Mouse (Mus musculus): ENCODE results near the gene Foxo3. TPM values are rescaled to one million over a fixed set of nuclear protein-coding genes. Genes with fewer than 3 reads are reported as not detected.

The Foxo3 gene
- polyA plus RNA-seq, 1 experiment from 2014 or later, result 3.5 TPM

- Histone ChIP-seq H3K36me3 (peaks cover 23% of the 10 kb centered on the region), H3K9me3 (no peaks in the 10 kb centered on the region)
These were observed 14.5 kb downstream of the Foxo3 start for GRCm38 (mm10) chr10:42262061-42262460.

GRCm38 (mm10) chr10:42261103-42261502, 15.5 kb downstream of the Foxo3 start:
- Histone ChIP-seq H3K27ac (no peak overlapping the region), H3K4me2 (replicated peaks) (no peak overlapping the region), H3K27me3 (no peaks in the 10 kb centered on the region), H3K9me3 (no peaks in the 10 kb centered on the region), H3K4me3 (replicated peaks) (no peak overlapping the region), H3K9ac (replicated peaks) (no peak overlapping the region), H3K36me3 (peaks cover 15% of the 10 kb centered on the region), H3K4me1 (replicated peaks) (no peaks in the 10 kb centered on the region)
- 93% methylated on average over 8 of the region's 8 CpGs for WGBS
- no peak for ATAC-seq

More at GRCm38 (mm10) chr10:42262061-42262460, 14.5 kb downstream of the Foxo3 start:
- Histone ChIP-seq H3K4me2 (replicated peaks) (no peak overlapping the region), H3K9ac (replicated peaks) (no peak overlapping the region), H3K27ac (no peak overlapping the region), H3K4me1 (replicated peaks) (no peaks in the 10 kb centered on the region), H3K4me3 (replicated peaks) (no peak overlapping the region), H3K27me3 (no peaks in the 10 kb centered on the region)
- ATAC-seq, result no peak
- 93% methylated on average over 3 of the region's 3 CpGs for WGBS

GRCm38 (mm10) chr10:42260523-42260922, 16.0 kb downstream of the Foxo3 start:
- H3K9ac ChIP-seq (replicated peaks), result no peak overlapping the region
- H3K27ac ChIP-seq, result no peak overlapping the region
- no peak for ATAC-seq
- WGBS, result 82% methylated on average over 8 of the region's 8 CpGs
- no peaks in the 10 kb centered on the region for H3K9me3 ChIP-seq
- 0 out of 2 replicates have a peak, but pooled peaks cover 10% of the 10 kb centered on the region for H3K36me3 ChIP-seq
- H3K4me3 ChIP-seq (replicated peaks), result no peak overlapping the region
- H3K4me1 ChIP-seq (replicated peaks), result no peaks in the 10 kb centered on the region
- no peak overlapping the region for H3K4me2 ChIP-seq (replicated peaks)
- H3K27me3 ChIP-seq, result no peaks in the 10 kb centered on the region

GRCm38 (mm10) chr10:42259602-42260001, 17.0 kb downstream of the Foxo3 start:
- no peak overlapping the region for H3K4me3 ChIP-seq (replicated peaks)
- WGBS, result 83% methylated on average over 4 of the region's 4 CpGs
- no peak for ATAC-seq
- no peak overlapping the region for H3K9ac ChIP-seq (replicated peaks)
- H3K27ac ChIP-seq, result no peak overlapping the region
- no peaks in the 10 kb centered on the region; the same call in 1 of the 2 replicates for H3K27me3 ChIP-seq
- no peak overlapping the region for H3K4me2 ChIP-seq (replicated peaks)
- H3K4me1 ChIP-seq (replicated peaks), result no peaks in the 10 kb centered on the region
- 0 out of 2 replicates have a peak, but pooled peaks cover 3% of the 10 kb centered on the region for H3K36me3 ChIP-seq
- no peaks in the 10 kb centered on the region for H3K9me3 ChIP-seq

- H3K9me3 ChIP-seq, result no peaks in the 10 kb centered on the region
- no peak overlapping the region for H3K27ac ChIP-seq
- H3K27me3 ChIP-seq, result no peaks in the 10 kb centered on the region; the same call in 1 of the 2 replicates
- H3K4me1 ChIP-seq (replicated peaks), result no peaks in the 10 kb centered on the region
- no peak overlapping the region for H3K4me2 ChIP-seq (replicated peaks)
- no peak for ATAC-seq
- WGBS, result 93% methylated on average over 7 of the region's 7 CpGs
- 0 out of 2 replicates have a peak, but pooled peaks cover 3% of the 10 kb centered on the region for H3K36me3 ChIP-seq
- no peak overlapping the region for H3K9ac ChIP-seq (replicated peaks)
- H3K4me3 ChIP-seq (replicated peaks), result no peak overlapping the region
These were observed 18.6 kb downstream of the Foxo3 start for GRCm38 (mm10) chr10:42257985-42258384.

GRCm38 (mm10) chr10:42254788-42255187, 21.8 kb downstream of the Foxo3 start:
- 95% methylated on average over 5 of the region's 5 CpGs for WGBS

GRCm38 (mm10) chr10:42251749-42252323, 24.7 kb downstream of the Foxo3 start:
- H3K27ac ChIP-seq, result no peak overlapping the region
- H3K4me3 ChIP-seq (replicated peaks), result no peak overlapping the region
- H3K36me3 ChIP-seq, result no peaks in the 10 kb centered on the region
- no peak overlapping the region for H3K9ac ChIP-seq (replicated peaks)
- no peaks in the 10 kb centered on the region; the same call in 1 of the 2 replicates for H3K27me3 ChIP-seq
- H3K4me2 ChIP-seq (replicated peaks), result no peak overlapping the region
- peaks cover 18% of the 10 kb centered on the region; the same call in 1 of the 2 replicates for H3K4me1 ChIP-seq (replicated peaks)
- ATAC-seq, result no peak
- WGBS, result 54% methylated on average over 8 of the region's 8 CpGs
- no peaks in the 10 kb centered on the region for H3K9me3 ChIP-seq

More at GRCm38 (mm10) chr10:42254788-42255187, 21.8 kb downstream of the Foxo3 start:
- no peak overlapping the region for H3K4me3 ChIP-seq (replicated peaks)
- H3K36me3 ChIP-seq, result 0 out of 2 replicates have a peak, but pooled peaks cover 3% of the 10 kb centered on the region
- no peaks in the 10 kb centered on the region; the same call in 1 of the 2 replicates for H3K27me3 ChIP-seq
- peaks cover 7% of the 10 kb centered on the region; the same call in 1 of the 2 replicates for H3K4me1 ChIP-seq (replicated peaks)
- no peak overlapping the region for H3K4me2 ChIP-seq (replicated peaks)
- no peaks in the 10 kb centered on the region for H3K9me3 ChIP-seq
- no peak for ATAC-seq
- no peak overlapping the region for H3K27ac ChIP-seq
- no peak overlapping the region for H3K9ac ChIP-seq (replicated peaks)

- no peaks in the 10 kb centered on the region; the same call in 1 of the 2 replicates for H3K27me3 ChIP-seq
- H3K27ac ChIP-seq, result no peak overlapping the region
- no peak overlapping the region for H3K9ac ChIP-seq (replicated peaks)
- no peak for ATAC-seq
- no peak overlapping the region for H3K4me2 ChIP-seq (replicated peaks)
- H3K4me1 ChIP-seq (replicated peaks), result peaks cover 18% of the 10 kb centered on the region; the same call in 1 of the 2 replicates
- no peak overlapping the region for H3K4me3 ChIP-seq (replicated peaks)
- no peaks in the 10 kb centered on the region for H3K9me3 ChIP-seq
- no peaks in the 10 kb centered on the region for H3K36me3 ChIP-seq
- WGBS, result 59% methylated on average over 7 of the region's 7 CpGs
These were observed 25.4 kb downstream of the Foxo3 start for GRCm38 (mm10) chr10:42251203-42251602.

- Histone ChIP-seq H3K9ac (replicated peaks) (no peak overlapping the region), H3K27me3 (no peaks in the 10 kb centered on the region; the same call in 1 of the 2 replicates), H3K9me3 (no peaks in the 10 kb centered on the region), H3K4me3 (replicated peaks) (no peak overlapping the region), H3K4me1 (replicated peaks) (peaks cover 18% of the 10 kb centered on the region; the same call in 1 of the 2 replicates), H3K36me3 (no peaks in the 10 kb centered on the region), H3K4me2 (replicated peaks) (no peak overlapping the region), H3K27ac (no peak overlapping the region)
- 81% methylated on average over 2 of the region's 2 CpGs for WGBS
- ATAC-seq, result no peak
These were observed 26.6 kb downstream of the Foxo3 start for GRCm38 (mm10) chr10:42249965-42250364.

- H3K4me1 ChIP-seq (replicated peaks), result peaks cover 18% of the 10 kb centered on the region; the same call in 1 of the 2 replicates
- 71% methylated on average over 5 of the region's 5 CpGs for WGBS
- no peak overlapping the region for H3K4me2 ChIP-seq (replicated peaks)
- no peak for ATAC-seq
- H3K36me3 ChIP-seq, result no peaks in the 10 kb centered on the region
- no peaks in the 10 kb centered on the region for H3K27me3 ChIP-seq
- no peak overlapping the region for H3K4me3 ChIP-seq (replicated peaks)
- H3K9ac ChIP-seq (replicated peaks), result no peak overlapping the region
- no peaks in the 10 kb centered on the region for H3K9me3 ChIP-seq
- no peak overlapping the region for H3K27ac ChIP-seq
These were observed 27.9 kb downstream of the Foxo3 start for GRCm38 (mm10) chr10:42248644-42249043.

- H3K9ac ChIP-seq (replicated peaks), result no peak overlapping the region
These were observed 28.4 kb downstream of the Foxo3 start for GRCm38 (mm10) chr10:42248156-42248555.

GRCm38 (mm10) chr10:42247125-42247816, 29.3 kb downstream of the Foxo3 start:
- H3K4me3 ChIP-seq (replicated peaks), result no peak overlapping the region
- H3K36me3 ChIP-seq, result no peaks in the 10 kb centered on the region
- WGBS, result 86% methylated on average over 11 of the region's 11 CpGs
- no peaks in the 10 kb centered on the region for H3K9me3 ChIP-seq
- no peak for ATAC-seq
- no peak overlapping the region for H3K9ac ChIP-seq (replicated peaks)
- H3K27ac ChIP-seq, result no peak overlapping the region
- H3K27me3 ChIP-seq, result no peaks in the 10 kb centered on the region
- H3K4me1 ChIP-seq (replicated peaks), result peaks cover 18% of the 10 kb centered on the region; the same call in 1 of the 2 replicates
- no peak overlapping the region for H3K4me2 ChIP-seq (replicated peaks)

More at GRCm38 (mm10) chr10:42248156-42248555, 28.4 kb downstream of the Foxo3 start:
- Histone ChIP-seq H3K4me3 (replicated peaks) (no peak overlapping the region), H3K9me3 (no peaks in the 10 kb centered on the region), H3K27ac (no peak overlapping the region), H3K4me1 (replicated peaks) (peaks cover 18% of the 10 kb centered on the region; the same call in 1 of the 2 replicates), H3K27me3 (no peaks in the 10 kb centered on the region), H3K4me2 (replicated peaks) (no peak overlapping the region), H3K36me3 (no peaks in the 10 kb centered on the region)
- WGBS, result 68% methylated on average over 4 of the region's 4 CpGs
- no peak for ATAC-seq
